Mouse (Mus musculus): ENCODE data around the gene Stard3. TPM values are rescaled to one million over a fixed set of nuclear protein-coding genes. Genes with fewer than 3 reads are reported as not detected.

Gene Stard3
- total and polyA plus RNA-seq, 3 experiments: 31.7 to 39.6 (median 33.9) TPM

- peaks cover 80% of the 10 kb centered on the region for H3K27me3 ChIP-seq (replicated peaks)
- no peak overlapping the region for H3K4me2 ChIP-seq (ENCODE audit: insufficient read depth, low read depth, poor library complexity, severe bottlenecking)
These were observed 31.4 kb upstream of the Stard3 start for GRCm38 (mm10) chr11:98326741-98327135.

GRCm38 (mm10) chr11:98327136-98328030 is 30.8 kb upstream of the Stard3 start:
- peaks cover 80% of the 10 kb centered on the region for H3K27me3 ChIP-seq (replicated peaks)
- in situ Hi-C loops (cut with MboI; ENCODE audit: low pct_ligation_motif_present, low pct_unique_long_range_greater_than_20kb, low sequenced_read_pairs): loop anchor here (25.0 kb wide), 1 partner anchor 310 kb away; the partner anchor contains the start of genes Gm12355, Gsdma2 and Gsdma3

More at GRCm38 (mm10) chr11:98326741-98327135, 31.4 kb upstream of the Stard3 start:
- peaks cover 0 to 3% of the 10 kb centered on the region in 2 experiments; a peak in 1 of 4 replicates for H3K4me1 ChIP-seq (ENCODE audit: control insufficient read depth in 1 of 2, insufficient read depth in 2 of 2)
- H3K9ac ChIP-seq (ENCODE audit: insufficient read depth, low read depth): no peak overlapping the region
- H3K36me3 ChIP-seq (replicated peaks in 1 of 2; ENCODE audit: control insufficient read depth in 1 of 2, insufficient read depth in 1 of 2, low read length in 1 of 2): no peaks in the 10 kb centered on the region
- no peaks in the 10 kb centered on the region for H3K79me2 ChIP-seq (replicated peaks; ENCODE audit: control insufficient read depth, extremely low read depth, insufficient read depth, poor library complexity, severe bottlenecking)
- no peak for TF ChIP-seq POLR2AphosphoS2 (IDR thresholded peaks at IDR 0.05; ENCODE audit: low read depth, low read length)
- TF ChIP-seq MAZ (IDR thresholded peaks at IDR 0.05; ENCODE audit: low read depth, low read length): no peak
- TF ChIP-seq UBTF (IDR thresholded peaks at IDR 0.05; ENCODE audit: low read depth, low read length): no peak
- TF ChIP-seq ZNF384 (IDR thresholded peaks at IDR 0.05; ENCODE audit: low read depth, low read length): no peak
- no peak for TF ChIP-seq PAX5 (IDR thresholded peaks at IDR 0.05; ENCODE audit: low read length)
- no peak for TF ChIP-seq ZMIZ1 (IDR thresholded peaks at IDR 0.05; ENCODE audit: low read depth, low read length)
- no peak for TF ChIP-seq USF2 (conservative IDR thresholded peaks at IDR 0.05; ENCODE audit: low read depth, low read length)
- no peak for TF ChIP-seq RAD21 (IDR thresholded peaks at IDR 0.05; ENCODE audit: low read depth, low read length)
- no peak for TF ChIP-seq JUN (IDR thresholded peaks at IDR 0.05; ENCODE audit: insufficient read depth, low read depth, low read length)
- TF ChIP-seq SIN3A (IDR thresholded peaks at IDR 0.05; ENCODE audit: low read length): no peak
- TF ChIP-seq CHD2 (IDR thresholded peaks at IDR 0.05; ENCODE audit: low read length): no peak
- TF ChIP-seq JUND (conservative IDR thresholded peaks at IDR 0.05; ENCODE audit: low read depth, low read length): no peak
- TF ChIP-seq CHD1 (IDR thresholded peaks at IDR 0.05; ENCODE audit: low read depth, low read length): no peak
- no peak for TF ChIP-seq GABPA (IDR thresholded peaks at IDR 0.05; ENCODE audit: insufficient replicate concordance, low read depth, low read length)
- TF ChIP-seq MEF2A (IDR thresholded peaks at IDR 0.05; ENCODE audit: borderline replicate concordance, low read depth, low read length): no peak
- no peak for TF ChIP-seq EP300 (IDR thresholded peaks at IDR 0.05; ENCODE audit: low read length)
- no peak for TF ChIP-seq HCFC1 (IDR thresholded peaks at IDR 0.05; ENCODE audit: low read depth, low read length)
- no peak for TF ChIP-seq MXI1 (IDR thresholded peaks at IDR 0.05; ENCODE audit: low read depth, low read length)
- H3K4me3 ChIP-seq (replicated peaks in 1 of 3; ENCODE audit: low read depth in 2 of 3, low read length in 2 of 3, poor library complexity in 1 of 3): no peak overlapping the region
- no peak for DNase-seq (ENCODE audit: extremely low read depth)
- dilution Hi-C loops (cut with MboI; ENCODE audit: extremely low pct_ligation_motif_present, extremely low pct_unique_long_range_greater_than_20kb, low sequenced_read_pairs) (no loop called here), in situ Hi-C loops (cut with MboI; ENCODE audit: low pct_ligation_motif_present, low pct_unique_long_range_greater_than_20kb, low sequenced_read_pairs) (loop anchor here (25.0 kb wide), 1 partner anchor 311 kb away; the partner anchor contains the start of genes Gm12355, Gsdma2 and Gsdma3)
- H3K9me3 ChIP-seq (replicated peaks; ENCODE audit: low read length): peaks cover 24% of the 10 kb centered on the region
- no peak overlapping the region for H3K27ac ChIP-seq (ENCODE audit: insufficient read depth, low read depth)

More at GRCm38 (mm10) chr11:98327136-98328030, 30.8 kb upstream of the Stard3 start:
- no peaks in the 10 kb centered on the region for H3K36me3 ChIP-seq (replicated peaks in 1 of 2; ENCODE audit: control insufficient read depth in 1 of 2, insufficient read depth in 1 of 2, low read length in 1 of 2)
- no peak overlapping the region for H3K9ac ChIP-seq (ENCODE audit: insufficient read depth, low read depth)
- H3K4me3 ChIP-seq (replicated peaks in 1 of 3; ENCODE audit: low read depth in 2 of 3, low read length in 2 of 3, poor library complexity in 1 of 3): no peak overlapping the region
- peaks cover 0 to 3% of the 10 kb centered on the region in 2 experiments; a peak in 1 of 4 replicates for H3K4me1 ChIP-seq (ENCODE audit: control insufficient read depth in 1 of 2, insufficient read depth in 2 of 2)
- H3K4me2 ChIP-seq (ENCODE audit: insufficient read depth, low read depth, poor library complexity, severe bottlenecking): no peak overlapping the region
- H3K79me2 ChIP-seq (replicated peaks; ENCODE audit: control insufficient read depth, extremely low read depth, insufficient read depth, poor library complexity, severe bottlenecking): no peaks in the 10 kb centered on the region
- DNase-seq (ENCODE audit: extremely low read depth): no peak
- dilution Hi-C loops (cut with MboI; ENCODE audit: extremely low pct_ligation_motif_present, extremely low pct_unique_long_range_greater_than_20kb, low sequenced_read_pairs): no loop called here
- H3K9me3 ChIP-seq (replicated peaks; ENCODE audit: low read length): peaks cover 25% of the 10 kb centered on the region
- TF ChIP-seq MEF2A (IDR thresholded peaks at IDR 0.05; ENCODE audit: borderline replicate concordance, low read depth, low read length): no peak
- no peak for TF ChIP-seq MXI1 (IDR thresholded peaks at IDR 0.05; ENCODE audit: low read depth, low read length)
- TF ChIP-seq TBP (conservative IDR thresholded peaks at IDR 0.05; ENCODE audit: low read depth, low read length): no peak
- no peak for TF ChIP-seq NRF1 (IDR thresholded peaks at IDR 0.05; ENCODE audit: low read depth, low read length)
- TF ChIP-seq TCF12 (IDR thresholded peaks at IDR 0.05; ENCODE audit: low read depth, low read length): no peak
- TF ChIP-seq MYC (IDR thresholded peaks at IDR 0.05; ENCODE audit: low read depth, low read length): no peak
- TF ChIP-seq POLR2A (IDR thresholded peaks at IDR 0.05; ENCODE audit: low read depth, low read length): no peak
- TF ChIP-seq GABPA (IDR thresholded peaks at IDR 0.05; ENCODE audit: insufficient replicate concordance, low read depth, low read length): no peak
- no peak for TF ChIP-seq BHLHE40 (IDR thresholded peaks at IDR 0.05; ENCODE audit: low read depth, low read length)
- no peak for TF ChIP-seq MAZ (IDR thresholded peaks at IDR 0.05; ENCODE audit: low read depth, low read length)
- no peak for TF ChIP-seq SIN3A (IDR thresholded peaks at IDR 0.05; ENCODE audit: low read length)
- no peak for TF ChIP-seq ZMIZ1 (IDR thresholded peaks at IDR 0.05; ENCODE audit: low read depth, low read length)
- TF ChIP-seq SMC3 (IDR thresholded peaks at IDR 0.05; ENCODE audit: low read depth, low read length): no peak
- no peak for TF ChIP-seq ETS1 (conservative IDR thresholded peaks at IDR 0.05; ENCODE audit: low read depth, low read length)
- no peak for TF ChIP-seq EP300 (IDR thresholded peaks at IDR 0.05; ENCODE audit: low read length)
- no peak for TF ChIP-seq NELFE (IDR thresholded peaks at IDR 0.05; ENCODE audit: low read depth, low read length)
- TF ChIP-seq UBTF (IDR thresholded peaks at IDR 0.05; ENCODE audit: low read depth, low read length): no peak
- TF ChIP-seq IRF4 (IDR thresholded peaks at IDR 0.05; ENCODE audit: low read depth, low read length): no peak
- TF ChIP-seq MAFK (IDR thresholded peaks at IDR 0.05; ENCODE audit: insufficient replicate concordance, low read length): no peak
- no peak overlapping the region for H3K27ac ChIP-seq (ENCODE audit: insufficient read depth, low read depth)

Data from CH12.LX (cell line).